Mouse (Mus musculus) thymus, adult 2 months (tissue): Measurements from ENCODE around the gene Syce2. TPM values are rescaled to one million over a fixed set of nuclear protein-coding genes. Genes with fewer than 3 reads are reported as not detected.
A peak's percentile ranks its signal among the peaks of the same experiment; 100 is the strongest.

Experiments
- DNase-seq: peaks from one replicate; pipeline ENCODE4 v3.0.0; 2021
- H3K27ac ChIP-seq: fragments of 200-500 bp; 2 replicates; pipeline ENCODE4 v1.5.1; 2012; ENCODE audit warnings: low read length, control low read depth; ENCODE audit not compliant: control insufficient read depth, insufficient read depth
- H3K27me3 ChIP-seq: fragments of 200-500 bp; 2 replicates; pipeline ENCODE4 v1.6.1; 2012; ENCODE audit warnings: mild to moderate bottlenecking, low read length, moderate library complexity, mixed read lengths; ENCODE audit not compliant: control insufficient read depth, insufficient read depth
- H3K36me3 ChIP-seq: fragments of 200-500 bp; 2 replicates; pipeline ENCODE4 v1.6.1; 2012; ENCODE audit warnings: mild to moderate bottlenecking, low read length, moderate library complexity; ENCODE audit not compliant: control insufficient read depth, insufficient read depth
- H3K4me1 ChIP-seq: fragments of 200-500 bp; replicated peaks from 2 replicates; pipeline ENCODE4 v1.6.1; 2012; ENCODE audit warnings: low read length; ENCODE audit not compliant: control insufficient read depth, insufficient read depth
- H3K4me3 ChIP-seq: fragments of 200-500 bp; 2 replicates; pipeline ENCODE4 v1.5.1; 2012; ENCODE audit warnings: mild to moderate bottlenecking, low read length, control low read depth, moderate library complexity; ENCODE audit not compliant: control insufficient read depth, insufficient read depth
- CTCF ChIP-seq: fragments of 200-500 bp; IDR thresholded peaks from 2 replicates; pipeline ENCODE4 v1.5.1; 2012; ENCODE audit warnings: mild to moderate bottlenecking, control low read depth, low read length, moderate library complexity, borderline replicate concordance; ENCODE audit not compliant: control insufficient read depth, poor library complexity, insufficient read depth; ENCODE audit errors: extremely low read depth
- POLR2A ChIP-seq: fragments of 200-500 bp; IDR thresholded peaks from 2 replicates; pipeline ENCODE4 v1.6.1; 2012; ENCODE audit warnings: mild to moderate bottlenecking, low read length, control low read depth, moderate library complexity; ENCODE audit not compliant: control insufficient read depth, poor library complexity, insufficient read depth; ENCODE audit errors: extremely low read depth
- WGBS: fragments of 180-500 bp; shearing (Covaris S2); methylation state at CpG from one replicate; pipeline ENCODE4 v1.1.7; 2018; 5-methylcytosine and 5-hydroxymethylcytosine counted together
- polyA plus RNA-seq: library from polyadenylated mRNA; depleted of rRNA; stranded (reverse); fragments of >200 nt; gene quantifications from 2 replicates; pipeline ENCODE4 v1.2.3, GENCODE M21; 2012; rRNA removed

The Syce2 gene
- polyA plus RNA-seq, 1 experiment, result 9.4 TPM

DNA sequence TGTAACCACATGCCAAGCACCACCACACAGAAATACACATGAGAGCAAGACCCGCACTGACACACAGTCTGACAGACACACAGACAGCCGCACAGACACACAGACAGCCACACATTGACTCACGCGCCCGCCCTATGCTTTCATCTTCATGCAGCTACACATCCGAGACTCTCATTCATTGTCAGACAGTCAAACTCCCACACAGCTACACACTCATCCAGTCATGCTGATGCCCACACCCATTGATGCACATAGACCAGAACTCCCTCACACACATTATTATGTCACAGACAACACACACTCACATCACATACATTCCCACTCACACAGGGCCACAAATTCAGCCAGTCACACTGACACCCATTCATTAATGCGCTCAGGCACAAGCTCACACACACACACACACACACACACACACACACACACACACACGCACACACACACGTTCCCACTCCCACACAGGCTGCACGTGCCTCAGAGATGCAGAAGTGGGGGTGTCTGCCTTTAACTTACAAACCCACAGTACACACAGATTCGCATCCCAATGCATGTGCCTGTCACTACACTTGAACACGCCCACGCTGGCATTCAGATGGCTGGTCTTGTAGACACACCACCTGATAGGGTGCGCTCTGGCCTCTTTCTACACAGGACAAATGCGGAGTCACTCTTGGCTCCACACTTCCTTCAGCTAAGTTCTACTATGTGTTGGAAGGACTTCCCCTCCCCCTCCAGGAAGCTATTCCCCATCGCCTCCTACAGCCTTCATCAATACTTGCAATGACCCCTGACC is 62.1 kb downstream of the Syce2 start:
- WGBS, result 74% methylated on average over 16 of the region's 16 CpGs
- TF ChIP-seq POLR2A, result no peak
- no peak for TF ChIP-seq CTCF
- no peak overlapping the region for H3K4me3 ChIP-seq
- no peaks in the 10 kb centered on the region; the same call in 1 of the 2 replicates for H3K4me1 ChIP-seq
- DNase-seq, result no peak
- H3K27me3 ChIP-seq, result peaks cover 26% of the 10 kb centered on the region
- H3K36me3 ChIP-seq, result no peaks in the 10 kb centered on the region
- no peak overlapping the region for H3K27ac ChIP-seq

DNA sequence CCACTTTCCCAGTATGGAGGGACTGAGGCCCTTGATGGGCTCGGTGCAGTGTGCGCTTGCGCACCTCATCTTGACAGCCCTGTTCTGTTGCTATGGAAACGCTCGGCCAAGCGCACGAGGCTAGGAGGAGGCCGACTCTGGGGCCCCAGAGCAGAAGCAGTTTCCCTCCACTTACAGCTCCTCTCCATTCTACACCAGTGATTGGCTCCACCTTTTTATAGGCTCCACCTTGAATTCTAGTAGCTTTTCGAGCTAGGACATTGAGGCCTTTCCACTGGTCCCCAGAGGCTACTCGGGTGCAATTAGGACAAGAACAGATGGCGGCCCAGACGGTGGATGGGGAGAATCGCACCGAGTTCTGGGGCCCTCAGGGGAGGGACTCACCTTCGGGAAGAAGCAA is 62.9 kb downstream of the Syce2 start:
- Histone ChIP-seq H3K27me3 (peaks cover 23% of the 10 kb centered on the region), H3K36me3 (no peaks in the 10 kb centered on the region)
- TF ChIP-seq CTCF, result no peak
- no peak for TF ChIP-seq POLR2A

DNA sequence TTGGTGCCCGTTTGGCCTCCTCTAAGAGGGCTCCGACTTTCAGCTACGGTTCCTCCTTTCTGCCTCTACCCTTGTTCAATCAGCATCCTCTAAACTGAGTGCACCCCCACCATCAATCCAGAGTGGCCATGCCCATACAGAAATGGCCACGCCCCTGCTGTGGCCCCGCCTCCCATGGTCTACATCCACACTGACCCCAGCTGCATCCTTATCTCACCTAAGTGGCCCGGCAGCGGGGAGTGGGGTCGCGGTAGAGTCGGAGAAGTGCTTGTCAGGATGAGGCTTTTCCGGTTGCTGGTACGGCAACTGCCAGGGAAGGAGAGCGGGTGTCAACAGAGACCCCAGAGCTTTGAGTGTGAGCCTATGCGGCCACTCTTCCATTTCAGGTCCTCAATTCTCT is 63.6 kb downstream of the Syce2 start:
- no peak for TF ChIP-seq CTCF
- TF ChIP-seq POLR2A, result no peak
- 6% methylated on average over 14 of the region's 14 CpGs for WGBS
- no peaks in the 10 kb centered on the region for H3K36me3 ChIP-seq
- no peak overlapping the region for H3K27ac ChIP-seq
- no peaks in the 10 kb centered on the region; the same call in 1 of the 2 replicates for H3K4me1 ChIP-seq
- no peak for DNase-seq
- peaks cover 23% of the 10 kb centered on the region for H3K27me3 ChIP-seq
- H3K4me3 ChIP-seq, result no peak overlapping the region

More for the DNA sequence above, 62.9 kb downstream of the Syce2 start:
- H3K27ac ChIP-seq, result no peak overlapping the region
- no peak for DNase-seq
- no peaks in the 10 kb centered on the region; the same call in 1 of the 2 replicates for H3K4me1 ChIP-seq
- 4% methylated on average over 15 of the region's 15 CpGs for WGBS
- no peak overlapping the region for H3K4me3 ChIP-seq

DNA sequence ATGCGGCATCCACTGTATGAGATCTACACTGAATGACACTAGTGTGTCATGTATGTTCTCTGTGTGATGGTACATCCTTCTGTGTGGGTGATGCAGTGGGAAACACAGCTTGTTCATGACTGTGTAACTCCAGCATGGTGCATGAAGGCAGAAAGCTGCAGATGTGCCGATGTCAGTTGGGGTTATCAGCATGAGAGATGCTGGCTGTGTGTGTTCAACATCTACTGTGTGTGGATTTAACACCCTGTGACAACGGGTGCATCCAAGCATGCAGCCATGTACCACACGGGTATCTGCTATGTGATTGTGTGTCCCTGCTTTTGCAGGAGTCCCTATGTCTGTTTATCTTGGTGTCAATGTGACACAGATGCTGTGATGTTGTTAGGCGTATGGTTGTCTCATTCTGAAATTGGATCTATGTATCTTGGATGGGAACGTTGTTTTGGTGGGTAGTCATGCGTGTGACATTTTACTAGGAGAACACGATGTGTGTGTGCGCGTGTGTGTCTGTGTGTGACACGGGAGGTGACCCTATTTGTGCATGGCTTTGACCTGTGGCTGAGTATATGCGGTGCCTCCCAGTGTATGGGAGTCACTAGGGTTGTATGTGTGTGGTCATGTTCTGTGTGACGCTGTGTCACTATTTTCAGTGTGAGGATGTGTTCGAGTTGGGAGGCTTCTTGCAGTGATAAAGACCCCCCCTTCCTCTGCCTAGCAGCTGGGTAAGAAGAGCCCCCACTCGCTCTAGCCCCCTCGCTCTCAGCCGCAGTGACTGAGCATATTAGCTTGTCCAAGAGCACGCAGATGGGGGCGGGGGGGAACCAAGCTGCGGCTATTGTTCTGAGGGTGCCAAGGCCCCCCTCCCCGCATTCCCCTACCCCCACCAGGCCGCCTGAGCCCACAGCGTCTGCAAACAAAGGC is 64.4 kb downstream of the Syce2 start:
- Histone ChIP-seq H3K27ac (no peak overlapping the region), H3K4me1 (no peaks in the 10 kb centered on the region; the same call in 1 of the 2 replicates), H3K27me3 (peaks cover 23% of the 10 kb centered on the region), H3K4me3 (no peak overlapping the region), H3K36me3 (no peaks in the 10 kb centered on the region)
- 26% methylated on average over 23 of the region's 23 CpGs for WGBS
- TF ChIP-seq CTCF (no peak), POLR2A (no peak)
- no peak for DNase-seq

DNA sequence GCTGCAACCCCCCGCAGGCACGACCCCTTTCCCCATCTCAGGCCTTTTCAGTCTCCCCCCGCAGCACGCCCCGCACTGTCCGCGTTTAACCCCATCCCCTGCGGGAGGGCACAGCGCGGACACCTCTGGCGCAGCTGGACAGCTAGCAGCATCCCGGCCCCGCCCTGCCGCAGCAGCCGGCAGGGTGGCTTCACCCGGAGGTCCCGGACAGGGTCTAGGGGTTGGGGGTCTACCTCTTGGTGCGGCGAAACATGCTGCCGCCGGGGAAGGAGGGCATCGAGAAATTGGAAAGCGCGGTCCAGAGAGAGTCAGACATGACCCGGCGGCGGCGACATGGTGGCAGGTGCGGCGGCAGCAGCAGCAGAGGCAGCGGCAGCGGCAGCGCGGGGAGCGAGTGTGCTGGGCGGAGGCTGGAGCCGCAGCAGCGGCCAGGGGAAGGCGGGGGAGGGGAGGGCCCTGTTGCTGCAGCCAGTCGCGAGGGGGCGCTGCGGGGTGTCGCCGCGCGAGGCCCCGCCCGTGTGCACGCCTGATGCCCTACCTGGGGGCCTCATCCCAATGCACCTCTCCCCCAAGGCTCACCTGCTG is 65.1 kb downstream of the Syce2 start, which contains the start of gene Mast1:
Gene Mast1 (minus strand): TSS at position 398 of the 585 bp plus-strand sequence.
- 1% methylated on average over 49 of the region's 50 CpGs for WGBS
- DNase-seq, result peak; percentile 51
- H3K27me3 ChIP-seq, result peaks cover 23% of the 10 kb centered on the region

More for the DNA sequence above, 65.1 kb downstream of the Syce2 start, which contains the start of gene Mast1:
- no peak for TF ChIP-seq POLR2A
- 0 out of 2 replicates have a peak, but pooled peaks have one; percentile 60 for TF ChIP-seq CTCF
- no peaks in the 10 kb centered on the region; the same call in 1 of the 2 replicates for H3K4me1 ChIP-seq
- H3K36me3 ChIP-seq, result no peaks in the 10 kb centered on the region
- no peak within 1 kb of the TSS for H3K27ac ChIP-seq
- H3K4me3 ChIP-seq, result peak within 1 kb of the TSS; percentile 25

Other genes with a start within 250 kb of the Syce2 start
- 29.2 and 33.7 TPM in 2 replicates for gene Ier2, start 209.3 kb upstream of the Syce2 start, polyA plus RNA-seq
- gene Trmt1, start 185.8 kb upstream of the Syce2 start, polyA plus RNA-seq, result 169 and 181 TPM in 2 replicates
- 155 and 182 TPM in 2 replicates for gene Nacc1, start 184.2 kb upstream of the Syce2 start, polyA plus RNA-seq
- gene Lyl1, start 170.7 kb upstream of the Syce2 start, polyA plus RNA-seq, result 7.1 and 7.5 TPM in 2 replicates
- 1.8 and 2.6 TPM in 2 replicates for gene G430095P16Rik, start 149.1 kb upstream of the Syce2 start, polyA plus RNA-seq
- 17.7 and 18.2 TPM in 2 replicates for gene Nfix, start 71.8 kb upstream of the Syce2 start, polyA plus RNA-seq
- 2.2 TPM in 2 replicates for gene Dand5, start 49.3 kb upstream of the Syce2 start, polyA plus RNA-seq
- 52.9 and 60.6 TPM in 2 replicates for gene Gadd45gip1, start 40.6 kb upstream of the Syce2 start, polyA plus RNA-seq
- gene Rad23a, start 31.4 kb upstream of the Syce2 start, polyA plus RNA-seq, result 109 and 117 TPM in 2 replicates
- 182 and 186 TPM in 2 replicates for gene Calr, start 25.2 kb upstream of the Syce2 start, polyA plus RNA-seq
- gene Farsa, start 15.1 kb upstream of the Syce2 start, polyA plus RNA-seq, result 93.5 and 103 TPM in 2 replicates
- gene Gcdh, start 21.8 kb downstream of the Syce2 start, polyA plus RNA-seq, result 78.7 and 85.2 TPM in 2 replicates
- 0.13 and 0.23 TPM in 2 replicates for gene Klf1, start 29.8 kb downstream of the Syce2 start, polyA plus RNA-seq
- gene Dnase2a, start 36.4 kb downstream of the Syce2 start, polyA plus RNA-seq, result 16.4 and 23.8 TPM in 2 replicates
- gene Mast1, start 65.2 kb downstream of the Syce2 start, polyA plus RNA-seq, result 0.35 and 0.36 TPM in 2 replicates
- gene Rtbdn, start 74.9 kb downstream of the Syce2 start, polyA plus RNA-seq, result 0.13 and 0.17 TPM in 2 replicates
- gene Gm49661, start 97.3 kb downstream of the Syce2 start, polyA plus RNA-seq, result 4.3 TPM in 1 of 2 replicates, not detected in the other
- gene Prdx2, start 97.5 kb downstream of the Syce2 start, polyA plus RNA-seq, result 162 and 183 TPM in 2 replicates
- gene Rnaseh2a, start 97.7 kb downstream of the Syce2 start, polyA plus RNA-seq, result 69.4 and 76.1 TPM in 2 replicates
- 125 and 128 TPM in 2 replicates for gene Junb, start 106.6 kb downstream of the Syce2 start, polyA plus RNA-seq
- 7.2 and 7.4 TPM in 2 replicates for gene Hook2, start 118.5 kb downstream of the Syce2 start, polyA plus RNA-seq
- 0.66 and 0.67 TPM in 2 replicates for gene Best2, start 142.4 kb downstream of the Syce2 start, polyA plus RNA-seq
- 139 and 152 TPM in 2 replicates for gene Asna1, start 153.2 kb downstream of the Syce2 start, polyA plus RNA-seq
- gene Trir, start 154.7 kb downstream of the Syce2 start, polyA plus RNA-seq, result 172 and 173 TPM in 2 replicates
- gene Tnpo2, start 164.8 kb downstream of the Syce2 start, polyA plus RNA-seq, result 138 and 144 TPM in 2 replicates
- 25.0 and 29.3 TPM in 2 replicates for gene Fbxw9, start 187.9 kb downstream of the Syce2 start, polyA plus RNA-seq
- 1.4 TPM in 1 of 2 replicates, not detected in the other for gene Gm5741, start 195.9 kb downstream of the Syce2 start, polyA plus RNA-seq
- gene Dhps, start 199.6 kb downstream of the Syce2 start, polyA plus RNA-seq, result 105 TPM in 2 replicates
- gene Wdr83os, start 208.6 kb downstream of the Syce2 start, polyA plus RNA-seq, result 123 and 141 TPM in 2 replicates
- 51.9 and 56.3 TPM in 2 replicates for gene Wdr83, start 209.2 kb downstream of the Syce2 start, polyA plus RNA-seq
- 191 and 210 TPM in 2 replicates for gene Man2b1, start 211.2 kb downstream of the Syce2 start, polyA plus RNA-seq